Mouse (Mus musculus) small intestine, adult 2 months (tissue): ENCODE results near the gene Gm4778.

ENCODE experiments used
- CTCF ChIP-seq: fragments of 200-500 bp; IDR thresholded peaks from 2 replicates; pipeline ENCODE4 v1.5.1; 2012; ENCODE audit warnings: low read depth, mild to moderate bottlenecking, control low read depth, inconsistent platforms, low read length, moderate library complexity, mixed read lengths; ENCODE audit not compliant: insufficient replicate concordance, insufficient read length; ENCODE audit errors: extremely low read depth
- POLR2A ChIP-seq: fragments of 200-500 bp; IDR thresholded peaks from 2 replicates; pipeline ENCODE4 v1.6.1; 2012; ENCODE audit warnings: low read depth, mild to moderate bottlenecking, control low read depth, inconsistent platforms, low read length, moderate library complexity

DNA sequence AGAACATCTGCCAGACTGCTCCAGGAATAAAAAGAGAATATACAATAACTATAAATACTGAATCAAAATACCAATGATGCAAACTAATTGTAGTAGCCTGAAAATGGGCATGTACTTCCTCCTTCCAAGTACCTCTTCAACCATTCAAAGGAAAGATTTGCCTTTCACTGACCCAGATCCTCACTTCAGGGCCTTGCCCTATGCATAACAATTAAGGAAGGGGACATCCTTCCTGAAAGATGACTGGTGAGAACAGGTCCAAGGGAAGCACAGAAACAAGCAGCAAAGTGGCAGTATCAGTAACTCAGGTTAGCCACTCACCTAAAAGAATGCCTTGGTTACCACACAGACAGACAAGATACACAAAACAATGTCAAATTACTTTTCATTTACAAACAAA lies 43.1 kb downstream of the Gm4778 start:
- no peak for TF ChIP-seq POLR2A
- TF ChIP-seq CTCF = no peak
